Mouse (Mus musculus) erythroblast, adult 5-6 weeks (primary cell): Measurements from ENCODE around the gene Socs7. TPM values are rescaled to one million over a fixed set of nuclear protein-coding genes. Genes with fewer than 3 reads are reported as not detected.
A peak's percentile ranks its signal among the peaks of the same experiment; 100 is the strongest.

Experiments used
- ATAC-seq: replicated peaks from 2 replicates; pipeline ENCODE4 v1.8.0; 2016; ENCODE audit warnings: moderate number of reproducible peaks, mild to moderate bottlenecking, moderate TSS enrichment, inconsistent platforms; ENCODE audit not compliant: poor library complexity, low FRiP score, severe bottlenecking
- total RNA-seq, 2 experiments: library from RNA; stranded (forward) in 1 of 2; stranded (reverse) in 1 of 2; fragments of 150-400 nt in 1 of 2; fragments of 200-764, 138-1000 nt in 1 of 2; gene quantifications; 2 replicates each; pipeline versions ENCODE4 v1.2.3 to v1.2.4; 2015 to 2017; ENCODE audit warnings: low replicate concordance in 2 of 2

The Socs7 gene
- total RNA-seq, 2 experiments from 2014 or later: 2.0 to 3.1 TPM

DNA sequence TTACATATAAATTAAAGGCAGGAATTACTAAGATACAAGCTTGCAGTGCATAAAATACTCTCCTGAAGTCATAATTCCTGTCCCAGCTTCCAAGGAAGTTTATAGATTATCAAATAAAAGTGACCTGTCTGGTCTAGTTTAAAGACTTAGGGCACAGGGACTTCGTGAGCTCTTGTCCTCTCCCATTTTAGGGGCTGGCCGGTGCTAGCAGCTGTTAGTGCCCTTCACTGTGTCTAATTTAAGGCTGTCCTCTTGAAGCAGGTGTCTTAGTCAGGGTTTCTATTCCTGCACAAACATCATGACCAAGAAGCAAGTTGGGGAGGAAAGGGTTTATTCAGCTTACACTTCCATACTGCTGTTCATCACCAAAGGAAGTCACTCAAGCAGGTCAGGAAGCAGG is 11.1 kb downstream of the Socs7 start:
- ATAC-seq: no peak

DNA sequence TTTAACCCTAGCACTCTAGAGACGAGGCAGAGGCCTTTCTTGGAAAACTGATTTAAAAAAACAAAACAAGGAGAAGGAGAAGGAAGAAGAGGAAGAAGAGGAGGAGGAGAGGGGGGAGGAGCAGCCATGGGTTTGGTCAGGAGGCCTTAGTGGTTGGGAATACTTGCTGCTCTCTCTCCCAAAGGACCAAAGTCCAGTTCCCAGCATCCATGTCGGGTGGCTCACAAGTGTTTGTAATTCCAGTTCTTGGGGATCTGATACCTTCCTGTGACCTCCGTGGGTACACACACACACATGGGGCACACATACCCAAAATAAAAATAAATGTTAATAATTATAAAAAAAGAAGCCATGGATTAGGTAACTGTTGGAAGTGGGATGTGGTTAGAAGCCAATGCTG is 17.7 kb downstream of the Socs7 start:
- no peak for ATAC-seq

DNA sequence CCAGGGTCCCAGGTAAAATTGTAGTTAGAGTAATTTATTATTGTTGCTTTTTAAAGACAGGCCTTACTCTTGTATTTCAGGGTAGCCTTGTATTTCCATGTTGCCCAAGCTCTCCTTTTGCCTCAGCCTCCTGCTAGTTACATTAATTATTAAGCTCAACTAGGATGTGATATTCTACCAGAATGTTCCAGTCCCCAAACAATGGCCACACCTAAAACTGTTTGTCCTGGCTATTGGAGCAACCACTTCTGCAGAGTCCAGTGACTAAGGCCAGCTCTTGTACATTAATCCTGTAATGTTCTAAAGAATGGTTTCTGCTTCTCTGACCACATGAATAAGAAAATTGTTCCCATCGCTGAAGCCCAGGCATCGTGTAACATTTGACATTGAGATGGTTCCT is 20.7 kb downstream of the Socs7 start:
- no peak for ATAC-seq

DNA sequence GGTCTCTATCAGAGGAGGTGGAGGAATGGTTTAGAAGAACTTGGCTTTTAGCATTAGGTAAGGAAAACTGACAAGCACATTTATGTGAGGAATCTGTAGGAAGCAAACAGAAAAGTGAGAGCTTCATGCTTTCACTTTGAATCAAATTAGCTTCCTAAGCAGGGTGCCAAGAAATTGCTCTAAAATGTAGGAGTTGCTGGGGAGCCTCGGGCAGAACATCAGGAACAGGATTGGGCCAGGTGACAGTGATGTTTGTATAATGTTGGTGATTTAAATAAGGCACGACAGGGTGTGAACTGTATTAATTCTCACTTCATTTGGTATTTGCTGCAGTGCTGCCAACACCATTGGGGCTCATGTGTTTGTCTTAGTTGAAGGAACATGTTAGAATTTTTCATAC is 21.4 kb downstream of the Socs7 start:
- no peak for ATAC-seq

DNA sequence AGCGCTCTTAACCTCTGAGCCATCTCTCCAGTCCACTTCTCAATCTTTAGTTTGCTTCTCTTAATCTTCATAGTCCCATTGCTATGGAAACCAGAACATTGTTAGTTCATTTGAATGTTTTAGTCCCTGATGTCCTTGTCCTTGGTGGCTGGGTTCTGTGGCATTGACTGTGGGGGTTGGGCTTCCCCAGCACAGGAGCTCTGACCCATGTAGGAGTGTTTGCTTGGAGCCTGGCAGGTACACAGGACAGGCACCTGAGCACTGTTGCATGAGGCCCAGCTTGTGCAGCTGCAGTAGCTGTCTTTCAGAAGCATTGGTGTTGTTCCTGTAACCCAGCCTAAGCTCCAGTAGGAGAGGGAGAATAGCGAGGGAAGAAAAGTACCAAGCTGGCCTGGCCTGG is 25.5 kb downstream of the Socs7 start:
- no peak for ATAC-seq

DNA sequence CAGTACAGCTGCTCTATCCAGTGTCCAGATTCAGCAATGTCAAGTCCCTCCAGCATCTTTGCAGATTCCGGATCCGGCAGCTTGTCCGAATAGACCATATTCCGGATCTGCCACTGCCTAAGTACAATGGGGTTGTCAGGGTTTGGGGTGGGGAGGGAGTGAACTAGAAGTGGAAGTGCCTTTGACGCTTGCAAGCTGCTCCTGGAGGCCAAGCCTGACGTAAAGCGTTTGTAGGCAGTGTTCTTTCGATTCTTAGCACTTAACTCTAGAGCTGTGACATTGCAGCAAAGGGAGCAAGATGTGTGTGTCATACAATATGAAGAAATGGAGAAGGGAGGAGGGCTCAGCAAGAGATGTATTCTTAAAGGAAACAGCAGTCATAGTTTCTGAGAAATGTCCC is 26.8 kb downstream of the Socs7 start:
- ATAC-seq: no peak

DNA sequence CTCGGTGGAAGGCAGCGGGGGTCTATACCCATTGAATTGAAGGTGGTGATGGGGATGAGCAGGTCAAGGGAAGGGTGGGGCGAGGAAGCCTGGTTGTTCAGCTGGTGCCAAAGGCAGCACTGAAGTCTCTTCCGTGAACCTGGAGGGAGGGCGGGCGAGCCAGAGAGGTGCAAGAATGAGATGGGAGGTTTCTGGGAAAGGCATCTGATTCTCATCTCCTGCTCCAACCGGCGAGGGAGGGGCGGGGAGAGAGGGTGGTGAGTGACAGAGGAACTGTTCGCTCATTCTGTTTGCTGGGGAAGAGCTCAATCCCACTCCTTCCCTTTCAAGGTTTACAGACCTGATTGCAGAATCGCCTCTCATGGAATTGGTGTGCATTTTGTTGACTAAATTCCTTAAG is 31.3 kb downstream of the Socs7 start:
- ATAC-seq: no peak

DNA sequence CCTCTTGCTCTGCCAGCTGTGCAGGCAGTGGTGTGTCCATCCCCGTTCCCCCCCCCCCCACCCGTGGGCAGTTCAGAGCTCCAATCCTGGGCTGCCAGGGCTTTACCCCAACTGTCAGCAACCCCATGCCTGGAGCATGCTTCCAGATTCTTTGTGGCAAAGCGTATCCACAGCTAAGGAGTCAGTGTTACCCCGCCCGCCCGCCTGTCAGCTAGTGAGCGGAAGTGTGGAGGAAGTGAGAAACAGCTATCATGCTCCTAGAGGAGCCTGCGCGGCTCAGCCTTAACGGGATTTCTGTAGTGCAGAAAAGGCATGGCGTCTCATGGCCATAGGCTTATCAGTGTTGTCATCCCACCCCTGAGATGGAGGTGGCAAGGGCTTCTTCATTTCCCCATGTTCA is 31.8 kb downstream of the Socs7 start:
- no peak for ATAC-seq

DNA sequence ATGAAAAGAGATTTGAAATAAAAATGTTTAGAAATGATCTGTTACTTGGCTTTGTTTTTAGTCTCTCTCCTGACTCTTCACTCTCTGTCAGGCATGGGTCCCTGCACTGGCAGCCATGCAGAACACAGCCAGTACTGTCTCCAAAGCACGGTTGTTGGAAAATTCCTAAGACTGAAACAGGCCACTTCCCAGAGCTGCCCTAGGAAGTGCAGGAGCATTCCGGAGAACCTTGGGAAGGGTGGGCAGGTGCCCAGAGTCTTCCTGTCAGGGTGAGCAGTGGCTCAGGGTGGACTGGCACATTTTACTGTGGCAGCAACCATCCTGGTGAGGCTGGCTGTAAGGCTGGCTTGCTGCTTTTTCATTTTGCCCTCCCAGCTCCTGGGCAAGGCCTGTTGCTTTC is 36.2 kb downstream of the Socs7 start:
- no peak for ATAC-seq

DNA sequence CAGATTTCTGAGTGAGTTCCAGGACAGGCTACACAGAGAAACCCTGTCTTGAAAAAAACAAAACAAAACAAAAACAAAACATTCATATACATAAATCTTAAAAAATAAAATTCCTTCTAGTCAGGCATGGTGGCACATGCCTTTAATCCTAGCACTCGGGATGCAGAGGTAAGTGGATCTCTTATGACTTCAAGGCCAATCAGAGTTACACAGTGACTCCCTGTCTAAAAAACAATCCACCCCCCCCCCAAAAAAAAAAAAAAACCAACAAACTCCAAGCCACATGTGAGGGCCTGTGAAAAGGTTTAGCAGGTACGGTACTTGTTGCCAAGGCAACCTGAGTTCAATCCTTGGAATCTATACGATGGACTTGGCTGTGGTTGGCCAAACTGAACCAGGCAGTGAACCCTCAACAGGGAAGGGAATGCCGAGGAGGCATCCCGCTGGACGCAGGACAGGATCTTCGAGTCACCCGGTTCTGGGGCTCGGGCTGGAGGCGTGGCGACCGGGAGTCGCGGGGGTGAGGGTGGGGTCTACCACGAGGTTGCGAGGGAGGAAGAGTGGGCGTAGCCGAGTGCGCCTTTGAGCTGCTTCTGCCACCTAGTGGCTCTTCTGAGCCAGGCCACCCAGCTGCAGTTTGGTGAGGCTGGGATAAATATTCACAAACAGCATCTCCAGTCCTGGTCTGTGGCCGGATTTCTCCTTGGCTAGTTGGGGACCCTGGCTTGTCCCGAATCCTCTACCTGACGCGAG is 37.8 kb downstream of the Socs7 start:
- peak; percentile 89 for ATAC-seq

DNA sequence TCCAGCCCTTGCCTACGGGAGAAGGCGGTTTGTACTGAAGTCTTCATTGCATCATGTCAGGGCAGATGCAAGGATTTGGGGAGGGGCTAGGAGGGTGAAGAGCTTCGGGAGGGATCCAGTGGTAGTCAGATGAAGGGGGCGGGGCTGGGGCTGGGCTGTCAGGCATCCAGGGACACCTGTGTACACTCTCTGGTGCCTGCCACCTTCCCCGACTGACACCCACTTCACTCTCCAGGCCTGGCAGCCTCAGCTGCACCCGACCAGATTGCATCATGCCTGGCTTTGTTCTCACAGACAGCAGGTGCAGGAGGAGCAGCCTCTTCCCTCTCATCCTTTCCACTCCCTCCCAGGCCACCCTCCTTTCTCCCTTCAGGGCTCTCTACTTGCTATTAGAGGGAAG is 38.7 kb downstream of the Socs7 start:
- no peak for ATAC-seq

DNA sequence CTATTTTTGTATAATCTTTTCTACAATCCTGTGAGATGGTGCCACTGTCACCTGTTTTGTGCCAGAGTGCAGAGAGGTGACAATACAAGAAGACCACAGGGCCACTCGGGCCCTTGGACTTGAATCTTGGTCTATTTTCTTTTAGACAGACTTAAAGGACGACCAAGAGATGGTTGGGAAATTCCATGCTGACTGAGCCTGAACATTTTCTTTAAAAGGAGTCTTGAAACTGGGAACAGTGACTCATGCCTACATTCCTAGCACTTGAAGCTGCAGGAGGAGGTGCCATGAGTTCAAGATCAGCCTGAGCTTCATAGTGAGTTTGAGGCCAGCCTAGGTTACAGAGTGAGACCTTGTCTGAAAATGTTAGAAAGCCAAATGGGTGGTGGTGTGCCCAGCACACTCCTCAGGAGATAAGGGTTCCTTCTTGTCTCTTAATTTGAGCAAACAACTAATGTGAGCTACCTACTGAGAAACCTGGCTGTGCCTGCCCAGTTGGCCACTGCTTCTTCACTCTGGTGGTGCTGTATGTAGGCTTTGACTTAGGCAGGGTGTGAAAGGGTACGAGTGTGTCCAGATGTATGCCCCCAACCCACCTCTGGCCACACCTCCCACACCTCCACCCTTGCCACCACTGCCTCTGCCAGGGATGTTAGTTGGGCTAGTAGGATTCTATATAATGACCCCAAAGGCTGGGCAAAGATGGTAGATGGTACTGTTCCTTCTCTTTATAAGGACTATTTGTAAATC is 39.5 kb downstream of the Socs7 start:
- no peak for ATAC-seq

DNA sequence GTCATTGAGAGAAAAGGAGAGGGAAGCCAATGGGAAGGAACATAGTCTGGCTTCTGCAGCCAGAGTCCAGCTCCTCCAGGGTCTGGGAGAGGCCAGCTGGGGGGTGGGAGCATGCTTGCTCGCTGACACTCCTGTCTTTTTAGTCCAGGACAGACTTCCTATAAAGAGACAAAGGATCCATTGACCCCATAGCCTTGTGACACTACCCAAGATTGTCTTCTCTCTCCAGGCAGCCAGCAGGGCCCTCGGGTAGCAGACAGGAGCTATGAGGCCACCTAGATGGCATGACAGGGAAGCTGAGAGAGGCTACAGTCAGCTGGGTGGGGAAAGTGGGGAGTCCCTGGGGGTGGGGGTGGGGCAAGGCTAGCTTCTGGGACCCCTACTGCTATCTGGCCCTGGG is 40.4 kb downstream of the Socs7 start:
- no peak for ATAC-seq

DNA sequence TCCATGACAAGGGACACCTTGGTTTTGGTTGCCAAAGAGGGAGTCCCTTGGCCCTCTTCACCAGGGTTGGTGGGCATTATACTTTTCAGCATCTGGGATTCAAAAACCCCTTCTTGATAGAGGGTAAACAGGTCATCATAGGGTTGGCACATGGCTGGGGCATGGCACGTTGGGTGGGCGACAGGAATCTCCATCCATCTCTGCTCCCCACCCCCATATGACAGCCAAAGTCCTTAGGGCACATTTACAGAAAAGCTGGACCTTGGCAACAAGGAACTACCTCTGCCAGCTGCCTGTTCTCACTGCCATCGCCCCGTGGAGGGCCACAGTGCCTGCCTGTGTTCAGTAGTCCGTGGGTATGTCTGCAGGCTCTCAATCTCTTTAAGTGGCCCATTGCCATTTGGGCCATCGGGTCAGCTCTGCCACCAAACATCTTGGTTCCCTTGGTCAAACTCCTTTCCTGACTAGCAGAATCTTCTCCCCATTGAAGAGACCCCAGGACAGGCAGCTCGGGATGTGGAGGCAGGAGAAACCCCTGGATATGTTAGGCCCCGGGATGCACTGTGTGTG is 41.3 kb downstream of the Socs7 start:
- ATAC-seq: no peak

DNA sequence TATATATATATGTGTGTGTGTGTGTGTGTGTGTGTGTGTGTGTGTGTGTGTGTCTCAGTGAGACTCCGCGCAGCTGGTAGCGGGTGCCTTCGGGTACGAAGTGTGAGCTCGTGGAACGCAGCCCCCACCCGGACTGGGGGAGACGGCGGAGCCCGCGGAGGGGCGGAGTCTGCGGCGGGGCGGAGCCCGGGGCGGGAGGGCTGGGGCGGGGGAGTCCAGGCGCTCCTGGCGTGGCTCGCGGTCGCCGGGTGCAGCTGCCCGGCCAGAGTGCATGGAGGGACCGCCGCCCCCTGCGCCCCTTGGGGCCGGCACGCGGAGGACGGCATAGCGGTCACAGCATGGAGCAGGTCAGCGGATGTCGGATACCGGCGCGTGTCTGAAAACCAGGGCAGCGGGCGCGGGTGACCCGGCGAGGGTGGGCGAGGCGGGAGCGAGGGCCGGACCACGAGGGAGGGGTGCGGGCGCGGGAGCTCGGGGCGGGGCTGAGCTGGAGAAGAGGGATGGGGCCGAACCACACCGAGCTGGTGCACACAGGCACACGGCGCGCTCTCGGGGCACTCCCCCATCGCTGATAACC is 41.9 kb downstream of the Socs7 start:
- ATAC-seq: no peak

DNA sequence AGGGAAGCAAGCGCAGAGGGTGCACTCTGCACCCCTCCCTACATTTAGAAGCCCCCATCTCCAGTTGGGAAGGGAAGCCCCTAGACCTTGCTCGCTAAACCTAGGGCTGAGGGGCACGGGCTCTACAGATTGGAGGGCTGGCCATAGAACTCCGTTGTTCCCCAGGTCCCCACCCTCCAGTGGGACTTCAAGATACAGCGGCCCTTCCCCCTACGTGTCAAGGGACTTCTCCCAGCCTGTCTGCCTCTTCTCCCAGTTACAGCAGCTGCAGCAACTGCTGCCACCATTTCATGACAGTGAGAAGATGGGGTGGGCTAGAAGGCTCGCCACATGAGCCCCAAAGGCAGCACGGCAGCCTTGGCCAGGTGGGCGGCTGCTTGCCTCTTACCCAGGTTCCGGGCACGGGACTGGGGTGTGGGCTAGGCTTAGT is 42.4 kb downstream of the Socs7 start:
- ATAC-seq: no peak

DNA sequence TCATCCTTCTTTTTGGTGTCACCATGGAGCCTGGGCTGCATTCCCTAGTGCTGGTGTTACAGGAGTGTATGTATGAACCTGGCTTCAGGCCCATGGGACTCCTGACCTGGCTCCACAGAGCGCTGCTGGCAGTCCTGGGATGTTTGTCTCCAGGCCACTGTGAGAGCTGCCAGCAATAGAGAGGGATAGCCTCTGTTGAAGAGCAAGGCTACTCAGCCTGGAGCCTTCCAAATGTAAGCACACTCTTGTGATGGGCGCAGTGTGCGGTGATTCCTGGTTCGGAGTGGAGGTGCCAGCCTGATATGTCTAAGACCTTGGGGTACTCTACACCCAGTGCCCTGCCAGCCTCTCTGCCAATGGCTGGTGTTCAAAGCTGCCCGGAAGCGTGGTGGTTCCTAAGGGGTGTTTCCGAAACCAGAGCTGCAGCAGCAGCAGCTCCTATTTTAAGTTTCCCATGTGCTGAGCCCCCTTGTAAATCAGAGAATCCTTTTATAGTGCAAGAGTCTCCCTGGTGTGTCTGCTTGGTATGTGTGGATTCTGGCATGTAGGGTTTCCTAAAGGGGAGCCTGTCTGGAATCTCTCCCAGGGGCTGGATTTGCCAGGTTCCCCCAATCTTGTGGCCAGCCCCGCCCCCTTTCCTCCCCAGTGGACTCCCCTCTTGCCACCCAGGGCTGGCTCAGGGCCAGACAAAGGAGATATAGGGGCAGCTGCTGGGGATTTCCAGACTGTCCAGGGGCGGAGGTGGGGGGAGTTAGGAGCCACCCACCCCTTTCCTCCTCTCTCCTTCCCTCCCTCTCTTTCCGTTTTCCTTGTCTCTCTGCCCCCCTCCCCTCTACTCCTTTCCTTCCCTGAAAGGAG is 44.0 kb downstream of the Socs7 start:
- ATAC-seq: no peak

DNA sequence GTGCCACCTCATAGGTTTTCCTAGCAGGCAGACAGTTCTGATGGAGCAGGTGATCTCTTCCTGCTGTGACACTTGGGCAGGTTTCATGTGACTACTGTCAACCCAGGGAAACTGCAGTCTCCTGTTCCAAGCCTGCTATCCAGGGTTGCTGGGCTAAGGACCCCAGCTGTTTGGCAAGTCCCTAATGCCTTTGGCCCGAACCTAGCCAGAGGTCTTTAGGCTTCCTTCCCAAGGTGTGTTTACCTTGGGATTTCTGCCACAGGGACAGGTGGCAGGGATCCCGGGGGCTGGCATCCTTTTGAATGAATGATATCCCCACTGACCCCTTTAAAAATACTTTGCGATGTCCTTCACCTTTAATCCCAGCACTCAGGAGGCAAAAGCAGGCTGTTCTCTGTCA is 45.1 kb downstream of the Socs7 start:
- no peak for ATAC-seq

DNA sequence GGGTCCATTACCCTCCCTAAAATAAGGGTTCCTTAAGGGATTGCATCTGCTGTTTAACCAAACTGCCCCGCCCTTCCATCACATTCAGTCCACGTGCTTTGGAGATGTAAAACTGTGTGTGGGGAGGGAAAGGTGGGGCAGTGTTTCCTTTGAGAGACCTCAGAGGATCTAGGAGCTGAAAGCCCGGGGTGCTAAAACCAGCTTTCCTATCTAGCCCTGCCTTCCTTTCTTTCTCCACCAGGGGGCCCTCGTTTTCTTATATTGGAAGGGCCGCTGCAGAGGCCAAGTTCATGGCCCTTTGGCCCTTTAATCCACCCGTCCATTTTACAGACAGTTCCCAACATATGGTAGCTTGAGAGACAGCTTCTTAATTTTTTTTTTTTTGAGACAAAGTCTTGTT is 45.8 kb downstream of the Socs7 start:
- ATAC-seq: peak; percentile 73

DNA sequence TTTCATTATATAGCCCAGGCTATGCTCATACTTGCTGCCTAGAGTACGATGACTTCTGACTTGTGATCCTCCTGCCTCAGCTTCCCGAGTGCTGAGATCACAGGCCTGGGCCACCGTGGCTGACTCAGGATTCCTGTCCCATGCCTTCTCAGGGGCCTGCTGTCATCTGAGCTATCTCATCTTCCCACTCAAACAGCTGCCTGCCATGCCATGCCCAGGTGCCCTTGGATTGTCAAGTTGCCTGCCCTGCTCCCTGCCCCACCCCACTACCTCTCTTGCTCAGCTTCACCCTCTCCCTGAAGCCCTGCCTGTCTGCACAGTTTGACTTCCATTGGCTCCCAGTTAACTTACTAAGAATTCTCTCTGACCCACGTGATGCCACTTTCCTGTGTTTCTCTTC is 48.6 kb downstream of the Socs7 start:
- no peak for ATAC-seq
